Mouse (Mus musculus): ENCODE measurements around the gene Fgr. TPM values are rescaled to one million over a fixed set of nuclear protein-coding genes. Genes with fewer than 3 reads are reported as not detected.
"Not testable (repeated sequence)": the region's sequence is repeated elsewhere in the genome, so short reads cannot be mapped to it uniquely, and the experiment has no call there.

Fgr gene
- polyA plus RNA-seq, 1 experiment from 2014 or later = 0.19 TPM

GRCm38 (mm10) chr4:133005885-133006451 is 32.1 kb downstream of the Fgr start:
- H3K9me3 ChIP-seq (replicated peaks); H3K27ac ChIP-seq; H3K36me3 ChIP-seq; H3K4me3 ChIP-seq; H3K27me3 ChIP-seq (ENCODE audit: low read depth, poor library complexity, severe bottlenecking); DNase-seq (ENCODE audit: low spot score): not testable (repeated sequence)
- H3K4me1 ChIP-seq = peaks cover 67% of the 10 kb centered on the region
- WGBS = 49% methylated on average over 6 of the region's 6 CpGs

- Histone ChIP-seq H3K9me3 (replicated peaks) (no peaks in the 10 kb centered on the region), H3K4me1 (peaks cover 67% of the 10 kb centered on the region), H3K4me3 (peak overlapping the region; percentile 35), H3K36me3 (no peaks in the 10 kb centered on the region), H3K27me3 (ENCODE audit: low read depth, poor library complexity, severe bottlenecking) (no peaks in the 10 kb centered on the region), H3K27ac (peak overlapping the region; percentile 81)
- WGBS = 10% methylated on average over 15 of the region's 15 CpGs
- peak; percentile 75 for DNase-seq (ENCODE audit: low spot score)
Observed at GRCm38 (mm10) chr4:133007513-133008380, 33.9 kb downstream of the Fgr start.

- H3K4me1 ChIP-seq = peaks cover 67% of the 10 kb centered on the region
- peak; percentile 76 for DNase-seq (ENCODE audit: low spot score)
Observed at GRCm38 (mm10) chr4:133009131-133009530, 35.2 kb downstream of the Fgr start.

GRCm38 (mm10) chr4:133009676-133010075 is 35.8 kb downstream of the Fgr start:
- Histone ChIP-seq H3K9me3 (replicated peaks) (no peaks in the 10 kb centered on the region), H3K4me1 (peaks cover 72% of the 10 kb centered on the region), H3K27ac (peak overlapping the region; percentile 100; the same call in 1 of the 2 replicates), H3K4me3 (no peak overlapping the region), H3K36me3 (no peaks in the 10 kb centered on the region), H3K27me3 (ENCODE audit: low read depth, poor library complexity, severe bottlenecking) (no peaks in the 10 kb centered on the region)
- DNase-seq (ENCODE audit: low spot score) = no peak
- WGBS = 69% methylated on average over 5 of the region's 5 CpGs

More at GRCm38 (mm10) chr4:133009131-133009530, 35.2 kb downstream of the Fgr start:
- Histone ChIP-seq H3K36me3 (no peaks in the 10 kb centered on the region), H3K27ac (no peak overlapping the region), H3K27me3 (ENCODE audit: low read depth, poor library complexity, severe bottlenecking) (no peaks in the 10 kb centered on the region), H3K4me3 (no peak overlapping the region), H3K9me3 (replicated peaks) (no peaks in the 10 kb centered on the region)
- WGBS = 1% methylated on average over 4 of the region's 4 CpGs

- Histone ChIP-seq H3K4me1 (peaks cover 78% of the 10 kb centered on the region), H3K27ac (peak overlapping the region; percentile 100), H3K36me3 (no peaks in the 10 kb centered on the region), H3K9me3 (replicated peaks) (no peaks in the 10 kb centered on the region), H3K4me3 (peak overlapping the region; percentile 98), H3K27me3 (ENCODE audit: low read depth, poor library complexity, severe bottlenecking) (no peaks in the 10 kb centered on the region)
- DNase-seq (ENCODE audit: low spot score) = peak; percentile 73
- WGBS = under 1% methylated on average over 17 of the region's 17 CpGs
Observed at GRCm38 (mm10) chr4:133010611-133011010, 36.7 kb downstream of the Fgr start.

GRCm38 (mm10) chr4:133011028-133011820 is 37.3 kb downstream of the Fgr start, which contains the start of gene Ahdc1:
Gene Ahdc1 (plus strand): TSS chr4:133011260.
- WGBS = under 1% methylated on average over 62 of the region's 66 CpGs
- H3K27me3 ChIP-seq (ENCODE audit: low read depth, poor library complexity, severe bottlenecking) = no peaks in the 10 kb centered on the region
- H3K36me3 ChIP-seq = no peaks in the 10 kb centered on the region
- H3K4me1 ChIP-seq = peaks cover 84% of the 10 kb centered on the region
- H3K4me3 ChIP-seq = peak within 1 kb of the TSS; percentile 98
- DNase-seq (ENCODE audit: low spot score) = peak; percentile 95
- peak within 1 kb of the TSS; percentile 100 for H3K27ac ChIP-seq
- H3K9me3 ChIP-seq (replicated peaks) = no peaks in the 10 kb centered on the region

- Histone ChIP-seq H3K4me1 (peaks cover 92% of the 10 kb centered on the region), H3K27me3 (ENCODE audit: low read depth, poor library complexity, severe bottlenecking) (no peaks in the 10 kb centered on the region), H3K36me3 (peaks cover 4% of the 10 kb centered on the region; the same call in 1 of the 2 replicates), H3K9me3 (replicated peaks) (no peaks in the 10 kb centered on the region), H3K27ac (peak overlapping the region; percentile 100), H3K4me3 (peak overlapping the region; percentile 98)
- peak; percentile 84 for DNase-seq (ENCODE audit: low spot score)
- under 1% methylated on average over 69 of the region's 84 CpGs for WGBS
Observed at GRCm38 (mm10) chr4:133011821-133012775, 38.2 kb downstream of the Fgr start.

- Histone ChIP-seq H3K4me1 (peaks cover 92% of the 10 kb centered on the region), H3K36me3 (peaks cover 11% of the 10 kb centered on the region), H3K4me3 (peak overlapping the region; percentile 98), H3K9me3 (replicated peaks) (no peaks in the 10 kb centered on the region), H3K27me3 (ENCODE audit: low read depth, poor library complexity, severe bottlenecking) (no peaks in the 10 kb centered on the region), H3K27ac (peak overlapping the region; percentile 100)
- 0% methylated on average over 17 of the region's 17 CpGs for whole genome bisulfite sequencing
- no peak for DNase-seq (ENCODE audit: low spot score)
Observed at GRCm38 (mm10) chr4:133012776-133013265, 38.9 kb downstream of the Fgr start.

- DNase-seq (ENCODE audit: low spot score) = peak; percentile 63
- Histone ChIP-seq H3K27ac (peak overlapping the region; percentile 100), H3K4me3 (peak overlapping the region; percentile 98), H3K36me3 (peaks cover 16% of the 10 kb centered on the region), H3K4me1 (peaks cover 92% of the 10 kb centered on the region), H3K9me3 (replicated peaks) (no peaks in the 10 kb centered on the region), H3K27me3 (ENCODE audit: low read depth, poor library complexity, severe bottlenecking) (no peaks in the 10 kb centered on the region)
- 3% methylated on average over 18 of the region's 18 CpGs for WGBS
Observed at GRCm38 (mm10) chr4:133013266-133013891, 39.5 kb downstream of the Fgr start.

- H3K4me1 ChIP-seq = peaks cover 88% of the 10 kb centered on the region
- peaks cover 20% of the 10 kb centered on the region for H3K36me3 ChIP-seq
- no peaks in the 10 kb centered on the region for H3K27me3 ChIP-seq (ENCODE audit: low read depth, poor library complexity, severe bottlenecking)
- 35% methylated on average over 5 of the region's 5 CpGs for WGBS
- peak overlapping the region; percentile 100 for H3K27ac ChIP-seq
- H3K4me3 ChIP-seq = peak overlapping the region; percentile 98
- DNase-seq (ENCODE audit: low spot score) = no peak
- H3K9me3 ChIP-seq (replicated peaks) = no peaks in the 10 kb centered on the region
Observed at GRCm38 (mm10) chr4:133014088-133014487, 40.2 kb downstream of the Fgr start.

GRCm38 (mm10) chr4:133014896-133015709 is 41.2 kb downstream of the Fgr start:
- peak overlapping the region; percentile 98 for H3K4me3 ChIP-seq

More at GRCm38 (mm10) chr4:133014896-133015709, 41.2 kb downstream of the Fgr start:
- H3K27ac ChIP-seq = peak overlapping the region; percentile 51
- H3K9me3 ChIP-seq (replicated peaks) = no peaks in the 10 kb centered on the region
- H3K27me3 ChIP-seq (ENCODE audit: low read depth, poor library complexity, severe bottlenecking) = no peaks in the 10 kb centered on the region
- H3K36me3 ChIP-seq = peaks cover 30% of the 10 kb centered on the region
- H3K4me1 ChIP-seq = peaks cover 88% of the 10 kb centered on the region
- 28% methylated on average over 10 of the region's 10 CpGs for WGBS
- DNase-seq (ENCODE audit: low spot score) = no peak
